Mouse (Mus musculus) neural tube, postnatal 0 days (tissue): ENCODE results near the gene Atp2a1. TPM values are rescaled to one million over a fixed set of nuclear protein-coding genes. Genes with fewer than 3 reads are reported as not detected.

Source experiments
- polyA plus RNA-seq: library from polyadenylated mRNA; unstranded; fragments of >200 nt; fragmentation: Nextera tagmentation; extraction: Ambion mirVana; gene quantifications from 2 replicates; pipeline ENCODE4 v1.2.1, GENCODE M21; 2015

Gene Atp2a1
- 1.7 and 2.0 TPM in 2 replicates for polyA plus RNA-seq

GRCm38 (mm10) chr7:126463004-126463403 is at the start of gene Atp2a1:
Gene Atp2a1, minus strand, starts transcription at chr7:126463108.

GRCm38 (mm10) chr7:126503273-126503878 is 40.5 kb upstream of the Atp2a1 start, which contains the start of gene Atxn2l:
Gene Atxn2l, minus strand, starts transcription at chr7:126503437.

GRCm38 (mm10) chr7:126487052-126487483 is 24.2 kb upstream of the Atp2a1 start, which contains the start of gene Tufm:
Gene Tufm, plus strand, starts transcription at chr7:126487361.

GRCm38 (mm10) chr7:126474993-126475581 is 12.2 kb upstream of the Atp2a1 start, which contains the start of gene Sh2b1:
Gene Sh2b1, minus strand, starts transcription at chr7:126475424.

GRCm38 (mm10) chr7:126428631-126429502 is 34.0 kb downstream of the Atp2a1 start, which contains the start of gene Rabep2:
Gene Rabep2, plus strand, starts transcription at chr7:126428759.

GRCm38 (mm10) chr7:126414725-126415124 is 48.2 kb downstream of the Atp2a1 start, which contains the start of gene Cd19:
Gene Cd19, minus strand, starts transcription at chr7:126414889.

GRCm38 (mm10) chr7:126396298-126397119 is 66.4 kb downstream of the Atp2a1 start, which contains the start of gene Nfatc2ip:
Gene Nfatc2ip, minus strand, starts transcription at chr7:126396737.

Other genes with a start within 250 kb of the Atp2a1 start
- 112 and 127 TPM in 2 replicates for gene Sbk1, start 190.5 kb downstream of the Atp2a1 start, polyA plus RNA-seq
- gene Lat, start 93.5 kb downstream of the Atp2a1 start, polyA plus RNA-seq = 0.55 and 0.78 TPM in 2 replicates
- 80.1 and 80.9 TPM in 2 replicates for gene Spns1, start 85.7 kb downstream of the Atp2a1 start, polyA plus RNA-seq
- gene Nfatc2ip, start 66.4 kb downstream of the Atp2a1 start, polyA plus RNA-seq = 1.9 and 3.2 TPM in 2 replicates
- 0.09 TPM in 1 of 2 replicates, not detected in the other for gene Cd19, start 48.2 kb downstream of the Atp2a1 start, polyA plus RNA-seq
- 21.2 and 21.6 TPM in 2 replicates for gene Rabep2, start 34.3 kb downstream of the Atp2a1 start, polyA plus RNA-seq
- gene Sh2b1, start 12.3 kb upstream of the Atp2a1 start, polyA plus RNA-seq = 48.6 and 52.7 TPM in 2 replicates
- gene Tufm, start 24.3 kb upstream of the Atp2a1 start, polyA plus RNA-seq = 104 and 121 TPM in 2 replicates
- 56.8 and 62.0 TPM in 2 replicates for gene Atxn2l, start 40.3 kb upstream of the Atp2a1 start, polyA plus RNA-seq
- gene Eif3c, start 103.3 kb upstream of the Atp2a1 start, polyA plus RNA-seq = 185 and 204 TPM in 2 replicates
- 0.47 and 0.98 TPM in 2 replicates for gene Apobr, start 121.8 kb upstream of the Atp2a1 start, polyA plus RNA-seq
- gene Cln3, start 122.7 kb upstream of the Atp2a1 start, polyA plus RNA-seq = 27.0 and 28.3 TPM in 2 replicates
- gene Il27, start 131.8 kb upstream of the Atp2a1 start, polyA plus RNA-seq = not detected in 2 replicates
- gene Nupr1, start 167.8 kb upstream of the Atp2a1 start, polyA plus RNA-seq = 22.9 and 33.6 TPM in 2 replicates
- gene Sgf29, start 186.2 kb upstream of the Atp2a1 start, polyA plus RNA-seq = 44.2 and 55.6 TPM in 2 replicates
- gene Sult1a1, start 213.3 kb upstream of the Atp2a1 start, polyA plus RNA-seq = 14.9 and 22.4 TPM in 2 replicates
- gene Bola2, start 232.3 kb upstream of the Atp2a1 start, polyA plus RNA-seq = 164 and 178 TPM in 2 replicates
- 12.0 and 12.8 TPM in 2 replicates for gene Slx1b, start 232.7 kb upstream of the Atp2a1 start, polyA plus RNA-seq
- gene Coro1a, start 244.7 kb upstream of the Atp2a1 start, polyA plus RNA-seq = 109 and 127 TPM in 2 replicates